Mouse (Mus musculus): ENCODE measurements around the gene Ankrd31.
"Not testable (repeated sequence)": the region's sequence is repeated elsewhere in the genome, so short reads cannot be mapped to it uniquely, and the experiment has no call there.

The Ankrd31 gene

GRCm38 (mm10) chr13:96859161-96859560, 111.1 kb downstream of the Ankrd31 start:
- DNase-seq, result no peak

- no peak for DNase-seq
Measured at GRCm38 (mm10) chr13:96870742-96871141, 122.7 kb downstream of the Ankrd31 start.

GRCm38 (mm10) chr13:96874071-96874470, 126.0 kb downstream of the Ankrd31 start:
- DNase-seq, result no peak

DNA sequence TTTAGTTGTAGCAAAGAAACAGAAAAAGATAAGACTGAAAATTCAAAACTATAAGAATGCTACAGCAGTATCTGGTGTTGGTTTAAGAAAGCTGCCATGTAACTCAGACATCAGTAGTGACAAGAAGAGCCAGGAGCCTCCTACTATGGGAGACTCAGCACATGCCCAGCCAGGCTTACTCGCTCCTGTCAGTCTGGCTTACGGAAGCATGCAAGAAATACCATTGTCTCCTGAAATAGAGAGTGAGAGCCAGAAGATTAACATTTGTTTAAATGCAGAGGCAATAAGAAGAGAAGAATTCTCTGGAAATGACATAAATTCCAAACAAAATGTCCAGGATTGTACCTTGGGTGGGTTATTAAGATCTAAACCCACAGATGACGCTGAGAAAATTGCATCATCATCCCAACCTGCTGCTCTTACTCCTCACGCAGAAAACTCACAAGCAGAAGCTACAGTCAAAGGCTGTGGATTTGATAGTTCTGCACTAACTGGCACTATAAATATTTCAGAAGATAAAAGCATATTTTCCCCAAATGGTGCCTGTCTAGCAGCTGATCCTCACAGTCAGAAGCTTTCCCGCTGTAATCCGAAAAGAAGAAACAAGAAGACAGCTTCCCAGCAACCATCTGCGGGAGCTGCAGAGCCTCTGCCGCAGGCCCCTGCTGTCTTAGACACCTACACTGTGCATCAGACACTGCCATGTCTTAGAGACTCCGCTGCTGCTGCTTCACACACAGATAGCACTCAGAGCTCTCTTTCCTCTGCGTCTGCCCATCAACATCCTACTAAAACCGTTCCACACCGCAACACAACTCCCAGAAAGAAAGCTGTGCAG, 130.4 kb downstream of the Ankrd31 start:
- DNase-seq, result no peak

DNA sequence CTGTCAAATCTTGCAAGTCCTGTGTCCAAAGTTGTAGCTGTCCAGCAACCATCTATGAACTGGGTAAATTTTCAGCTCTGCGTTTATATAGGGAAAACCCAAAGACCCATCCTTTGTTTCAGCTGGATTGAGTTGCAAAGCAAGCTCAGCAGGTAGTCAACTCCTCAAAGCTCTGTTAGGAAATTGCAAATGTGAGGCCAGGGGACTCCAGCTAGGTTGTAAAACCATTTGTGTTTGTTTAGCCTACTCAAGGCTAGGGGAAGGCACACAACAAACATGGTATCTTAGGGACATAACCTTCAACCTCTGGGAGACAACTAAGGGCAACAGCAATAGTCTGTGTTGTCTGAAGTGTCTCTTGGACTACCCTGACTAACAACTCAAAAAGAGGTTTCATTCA, 136.5 kb downstream of the Ankrd31 start:
- no peak for DNase-seq

DNA sequence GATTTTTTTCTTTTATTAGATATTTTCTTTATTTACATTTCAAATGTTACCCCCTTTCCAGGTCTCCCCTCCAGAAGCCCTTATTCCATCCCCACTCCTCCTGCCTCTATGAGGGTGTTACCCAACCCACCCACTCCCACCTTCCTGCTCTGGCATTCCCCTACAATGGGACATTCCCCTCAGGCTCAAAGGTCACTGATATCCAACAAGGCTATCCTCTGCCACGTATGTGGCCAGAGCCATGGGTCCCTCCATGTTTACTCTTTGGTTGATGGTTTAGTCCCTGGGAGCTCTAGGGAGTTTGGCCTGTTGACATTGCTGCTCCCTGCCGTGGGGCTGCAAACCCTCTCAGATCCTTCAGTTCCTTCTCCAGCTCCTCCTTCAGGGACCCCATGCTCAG, 141.9 kb downstream of the Ankrd31 start:
- peak; percentile 10 for DNase-seq

DNA sequence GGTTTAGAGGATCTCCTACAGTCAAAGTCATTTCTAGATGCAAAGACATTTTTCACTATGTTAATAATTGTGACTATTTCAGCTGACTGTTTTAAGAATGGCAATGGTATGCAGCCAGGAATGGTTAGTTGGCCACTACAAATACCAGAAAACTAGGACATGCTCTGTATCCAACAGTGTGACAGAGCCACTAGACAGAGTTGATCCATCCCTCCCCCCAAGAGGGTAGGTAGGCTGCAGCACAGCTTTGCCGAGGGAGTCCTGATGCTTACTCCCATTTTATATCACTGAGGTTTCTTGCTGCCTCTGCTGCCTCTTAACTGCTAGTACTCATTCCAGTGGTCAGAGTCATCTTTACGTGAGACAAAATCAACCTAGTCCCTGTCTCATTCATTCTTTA, 147.1 kb downstream of the Ankrd31 start:
- no peak for DNase-seq

- DNase-seq, result no peak
Measured at GRCm38 (mm10) chr13:96906717-96907116, 158.6 kb downstream of the Ankrd31 start.

GRCm38 (mm10) chr13:96911202-96911601, 163.1 kb downstream of the Ankrd31 start:
- no peak for DNase-seq

DNA sequence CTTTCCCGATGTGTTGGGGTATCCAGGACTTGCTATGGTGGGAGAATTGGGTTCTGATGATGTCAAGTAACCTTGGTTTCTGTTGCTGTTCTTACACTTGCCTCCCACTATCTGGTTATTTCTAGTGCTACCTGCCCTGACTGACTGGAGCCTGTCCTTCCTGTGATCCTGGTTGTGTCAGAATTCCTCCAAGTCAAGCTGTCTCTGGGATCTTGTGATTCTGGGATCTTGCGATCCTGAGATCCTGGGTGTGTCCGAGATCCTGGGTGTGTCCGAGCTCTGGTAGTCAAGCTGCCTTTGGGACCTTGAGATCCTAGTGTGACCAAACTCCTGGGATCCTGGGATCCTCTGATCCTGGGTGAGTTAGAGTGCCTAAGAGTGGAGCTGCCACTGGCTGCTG, 175.1 kb downstream of the Ankrd31 start:
- DNase-seq, result not testable (repeated sequence)

DNA sequence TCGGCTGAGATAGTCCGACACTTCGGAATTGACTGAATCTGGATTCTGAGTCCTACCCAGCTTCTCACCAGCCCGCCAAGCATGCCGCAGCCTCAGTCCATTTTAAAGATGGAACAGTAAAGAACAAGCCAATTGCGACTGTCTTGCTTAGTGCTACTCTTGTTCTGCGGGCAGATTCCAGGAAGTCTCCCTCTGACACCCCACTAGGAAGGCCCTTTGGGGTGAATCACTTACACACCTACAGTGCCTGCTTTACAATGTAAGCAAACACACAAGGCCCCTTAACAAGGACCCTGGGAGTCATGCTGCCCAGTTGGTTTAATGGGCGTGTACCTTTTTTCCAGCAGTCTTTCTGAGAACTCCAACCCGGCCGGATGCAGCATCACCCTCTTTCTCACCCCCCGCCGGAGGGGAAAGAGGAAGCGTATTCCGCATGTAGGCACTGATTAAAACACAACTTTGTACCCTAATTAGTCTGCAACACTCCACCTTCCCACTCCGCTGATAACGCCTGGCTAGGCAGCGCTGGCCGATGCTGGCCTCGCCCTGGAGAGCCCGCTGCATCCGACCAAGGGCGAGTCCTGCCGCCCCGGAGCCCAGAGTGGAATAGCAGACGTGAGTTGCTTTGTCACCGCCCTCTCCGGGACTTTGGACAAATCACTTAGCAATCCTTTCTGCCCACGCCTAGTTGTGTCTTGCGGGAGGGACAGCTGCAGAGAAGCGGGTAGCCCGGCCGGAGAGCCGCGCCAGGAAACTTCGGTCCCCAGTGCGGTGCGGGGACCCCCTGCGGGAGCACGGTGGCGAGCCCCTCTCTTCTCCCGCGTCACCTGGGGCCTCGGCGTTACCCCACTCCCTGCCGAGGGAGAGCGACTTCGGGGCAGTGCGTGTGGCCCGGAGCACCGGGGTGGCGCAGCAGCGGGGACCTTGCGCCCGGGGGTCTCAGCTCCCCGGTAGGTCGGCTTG, 176.2 kb downstream of the Ankrd31 start, which contains the start of gene Gcnt4:
Gene Gcnt4 (plus strand): TSS at position 691 of the 963 bp plus-strand sequence.
- DNase-seq, result peak; percentile 59

DNA sequence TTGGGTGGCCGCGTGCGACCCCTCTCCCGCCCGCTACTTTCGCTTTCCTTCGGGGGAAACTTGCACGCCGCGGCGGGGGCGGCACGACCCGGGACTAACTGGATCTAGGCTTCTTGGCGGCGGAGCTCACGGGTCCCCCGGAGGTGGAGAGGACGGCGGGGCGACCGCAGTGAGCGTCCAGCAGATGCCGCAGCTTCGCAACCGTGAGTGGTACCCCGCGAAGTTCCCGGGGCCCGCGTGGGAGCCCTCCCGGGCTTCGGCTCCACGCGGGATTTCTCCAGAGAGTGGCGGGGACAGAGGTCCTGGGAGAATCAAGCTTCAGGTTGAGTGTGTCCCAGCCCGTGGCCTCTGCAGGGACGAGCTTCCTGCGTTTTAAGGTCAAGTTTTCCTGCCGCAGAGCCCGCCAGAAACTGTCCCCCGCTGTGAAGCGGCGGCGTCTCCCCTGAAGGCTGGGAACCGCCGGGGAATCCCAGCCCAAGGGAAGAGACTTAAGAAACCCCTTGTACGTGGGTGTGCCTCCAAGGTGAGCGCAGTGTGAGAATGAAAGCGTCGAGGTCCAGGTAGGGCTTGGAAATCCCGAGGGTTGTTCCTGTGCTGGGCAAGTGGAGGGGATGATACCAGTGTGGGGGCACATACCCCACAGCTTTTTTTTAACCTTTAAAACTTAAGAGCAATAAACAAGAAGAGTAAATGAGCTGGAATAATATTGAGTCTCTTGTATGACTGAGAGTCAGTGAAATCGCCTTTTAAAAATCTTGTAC, 177.1 kb downstream of the Ankrd31 start:
- DNase-seq, result no peak

- no peak for DNase-seq
Measured at GRCm38 (mm10) chr13:96925991-96926725, 178.1 kb downstream of the Ankrd31 start.

DNA sequence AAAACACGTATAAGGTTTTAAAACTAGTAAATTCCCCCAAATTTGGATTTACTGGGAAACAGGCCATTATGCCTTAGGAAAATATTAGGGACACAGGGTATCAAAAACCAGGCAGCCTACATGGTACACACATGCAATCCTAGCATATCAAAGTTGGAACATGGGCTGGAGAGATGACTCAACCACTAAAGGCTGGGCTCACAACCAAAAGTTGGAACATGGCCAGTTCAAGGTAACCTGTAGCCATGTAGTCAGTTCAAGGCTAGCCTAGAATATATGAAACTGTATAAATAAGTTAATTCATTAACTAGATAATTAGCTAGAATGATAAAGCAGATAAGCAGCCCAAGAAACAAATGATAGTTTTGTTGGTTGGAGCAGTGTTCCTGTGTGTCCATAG, 179.7 kb downstream of the Ankrd31 start:
- DNase-seq, result no peak

GRCm38 (mm10) chr13:96928432-96929039, 180.5 kb downstream of the Ankrd31 start:
- DNase-seq, result no peak

GRCm38 (mm10) chr13:96932745-96933144, 184.7 kb downstream of the Ankrd31 start:
- DNase-seq, result no peak

- DNase-seq, result no peak
Measured at GRCm38 (mm10) chr13:96933367-96933766, 185.3 kb downstream of the Ankrd31 start.

- DNase-seq, result no peak
Measured at GRCm38 (mm10) chr13:96936173-96936777, 188.2 kb downstream of the Ankrd31 start.

GRCm38 (mm10) chr13:96937059-96937558, 189.0 kb downstream of the Ankrd31 start:
- no peak for DNase-seq

GRCm38 (mm10) chr13:96939680-96940079, 191.6 kb downstream of the Ankrd31 start:
- no peak for DNase-seq

DNA sequence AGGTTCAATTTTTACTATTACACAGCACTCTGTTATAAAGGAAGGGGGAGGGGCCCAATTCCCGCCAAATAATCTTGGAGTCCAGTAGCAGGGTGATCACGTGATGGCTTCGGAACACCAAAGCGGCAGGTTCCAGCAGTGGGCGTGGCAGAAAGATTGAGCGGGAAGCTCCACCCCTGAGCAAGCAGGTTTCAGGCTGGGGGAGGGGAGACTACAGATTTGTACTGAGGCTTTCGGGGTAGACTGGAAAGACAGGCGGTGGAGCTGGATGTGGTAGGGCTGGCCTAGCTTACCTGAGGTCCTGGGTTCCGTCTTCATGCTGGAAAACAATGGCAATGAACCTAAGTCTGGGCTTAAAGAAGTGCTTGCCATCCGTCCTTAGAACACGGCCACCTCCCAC, 193.4 kb downstream of the Ankrd31 start:
- not testable (repeated sequence) for DNase-seq
